Mouse (Mus musculus): ENCODE measurements around the gene Dpp6.

DNA sequence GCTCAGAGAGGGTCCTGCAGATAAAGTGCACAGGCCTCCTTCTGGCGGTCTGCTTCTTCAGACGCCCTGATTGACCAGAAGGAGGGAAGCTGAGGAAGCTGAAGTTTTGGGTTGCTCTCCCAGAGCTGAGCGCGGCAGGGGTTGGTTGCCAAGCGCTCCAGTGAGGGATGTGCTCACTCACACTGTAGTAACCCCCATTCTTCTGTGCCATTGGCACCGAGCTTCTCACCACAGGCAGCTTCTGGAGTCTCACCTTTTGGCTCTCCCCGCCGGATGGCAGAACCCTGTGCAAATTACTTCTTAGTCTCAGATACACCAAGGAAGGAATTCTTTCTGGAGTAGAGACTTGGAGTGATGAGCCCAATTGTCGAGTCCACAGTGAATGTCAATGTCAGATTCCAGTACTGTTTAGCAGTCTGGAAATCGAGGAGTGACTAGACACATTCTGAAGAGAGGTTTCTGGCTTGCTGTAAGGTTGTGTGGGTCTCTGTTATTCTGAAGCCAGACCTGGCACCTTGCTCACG lies 344.2 kb downstream of the Dpp6 start:
- TF ChIP-seq CTCF (IDR thresholded peaks at IDR 0.05; ENCODE audit: low read depth) (no peak), EP300 (IDR thresholded peaks at IDR 0.05; ENCODE audit: low read depth) (no peak)

Measured in liver, postnatal 0 days (tissue).